Mouse (Mus musculus): Measurements from ENCODE around the gene Lrrc75a. TPM values are rescaled to one million over a fixed set of nuclear protein-coding genes. Genes with fewer than 3 reads are reported as not detected.
A peak's percentile ranks its signal among the peaks of the same experiment; 100 is the strongest.

Lrrc75a gene
- polyA plus RNA-seq, 1 experiment from 2014 or later = 16.2 TPM

DNA sequence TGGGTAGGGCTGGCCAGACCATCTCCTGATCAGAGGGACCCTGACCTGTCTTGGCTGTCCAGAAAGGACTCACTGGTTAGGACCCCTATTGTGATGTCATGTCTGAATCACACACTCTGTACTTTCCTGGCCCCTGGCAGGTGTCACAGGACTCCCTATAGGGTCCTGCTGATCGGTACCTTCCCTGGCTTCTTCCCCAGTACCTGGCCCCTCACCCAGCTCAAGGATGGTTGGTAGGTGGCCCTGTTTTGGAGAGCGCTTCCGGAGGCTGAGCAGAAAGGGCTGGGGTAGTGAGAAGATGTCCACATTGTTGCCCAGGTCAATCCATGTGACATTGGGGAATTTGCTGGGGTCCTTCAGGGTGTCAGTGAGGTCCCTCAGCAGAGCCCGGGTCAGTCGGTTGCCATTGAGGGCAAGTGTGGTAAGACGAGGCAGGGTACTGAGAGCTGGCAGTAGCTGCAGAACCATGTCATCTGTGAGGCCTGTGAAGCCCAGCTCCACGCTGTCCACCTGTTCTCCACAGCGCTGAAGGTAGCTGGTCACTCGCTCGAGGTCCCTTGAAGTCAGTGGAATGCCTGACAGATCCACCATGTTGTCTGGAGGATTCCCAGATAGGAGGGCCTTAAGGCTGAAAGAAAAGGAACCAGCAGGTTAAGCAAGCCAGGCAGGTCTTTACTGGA, 42.6 kb downstream of the Lrrc75a start:
- DNase-seq (ENCODE audit: low spot score) = peak; percentile 26
- WGBS = 43% methylated on average over 10 of the region's 10 CpGs
- H3K9me3 ChIP-seq (ENCODE audit: control insufficient read depth, low read length) = no peaks in the 10 kb centered on the region
- H3K9ac ChIP-seq (ENCODE audit: low read depth, low read length) = peak overlapping the region; percentile 20; the same call in 1 of the 2 replicates
- H3K36me3 ChIP-seq (ENCODE audit: control insufficient read depth, insufficient read depth, low read length) = peaks cover 18% of the 10 kb centered on the region
- H3K4me3 ChIP-seq (ENCODE audit: low read depth, low read length) = no peak overlapping the region
- no peaks in the 10 kb centered on the region for H3K27me3 ChIP-seq (ENCODE audit: control insufficient read depth, insufficient read depth, low read length)
- H3K4me2 ChIP-seq (replicated peaks; ENCODE audit: low read depth, low read length) = no peak overlapping the region
- ATAC-seq (ENCODE audit: low FRiP score) = no peak
- peak overlapping the region; percentile 8; the same call in 1 of the 2 replicates for H3K27ac ChIP-seq (ENCODE audit: low read depth, low read length)
- peaks cover 6% of the 10 kb centered on the region for H3K4me1 ChIP-seq (replicated peaks; ENCODE audit: control insufficient read depth, insufficient read depth, low read length)

- H3K9ac ChIP-seq (ENCODE audit: low read depth, low read length) = peak overlapping the region; percentile 98; the same call in 1 of the 2 replicates
- no peak overlapping the region; the same call in 1 of the 2 replicates for H3K4me2 ChIP-seq (replicated peaks; ENCODE audit: low read depth, low read length)
- no peaks in the 10 kb centered on the region for H3K9me3 ChIP-seq (ENCODE audit: control insufficient read depth, low read length)
- H3K4me1 ChIP-seq (replicated peaks; ENCODE audit: control insufficient read depth, insufficient read depth, low read length) = peaks cover 6% of the 10 kb centered on the region
- ATAC-seq (ENCODE audit: low FRiP score) (no peak), DNase-seq (ENCODE audit: low spot score) (peak; percentile 21)
- H3K36me3 ChIP-seq (ENCODE audit: control insufficient read depth, insufficient read depth, low read length) = peaks cover 18% of the 10 kb centered on the region
- H3K27me3 ChIP-seq (ENCODE audit: control insufficient read depth, insufficient read depth, low read length) = no peaks in the 10 kb centered on the region
- 0 out of 2 replicates have a peak overlapping the region, but pooled peaks have one; percentile 15 for H3K4me3 ChIP-seq (ENCODE audit: low read depth, low read length)
- no peak overlapping the region for H3K27ac ChIP-seq (ENCODE audit: low read depth, low read length)
- WGBS = 22% methylated on average over 3 of the region's 3 CpGs
Observed at GRCm38 (mm10) chr11:62604886-62605618, 43.3 kb downstream of the Lrrc75a start.

- H3K36me3 ChIP-seq (ENCODE audit: control insufficient read depth, insufficient read depth, low read length) = peaks cover 18% of the 10 kb centered on the region
- H3K4me1 ChIP-seq (replicated peaks; ENCODE audit: control insufficient read depth, insufficient read depth, low read length) = peaks cover 6% of the 10 kb centered on the region
- peak overlapping the region; percentile 74 for H3K4me2 ChIP-seq (replicated peaks; ENCODE audit: low read depth, low read length)
- peak overlapping the region; percentile 54; the same call in 1 of the 2 replicates for H3K27ac ChIP-seq (ENCODE audit: low read depth, low read length)
- ATAC-seq (ENCODE audit: low FRiP score) (no peak), DNase-seq (ENCODE audit: low spot score) (peak; percentile 23)
- H3K27me3 ChIP-seq (ENCODE audit: control insufficient read depth, insufficient read depth, low read length) = no peaks in the 10 kb centered on the region
- peak overlapping the region; percentile 98 for H3K9ac ChIP-seq (ENCODE audit: low read depth, low read length)
- H3K9me3 ChIP-seq (ENCODE audit: control insufficient read depth, low read length) = no peaks in the 10 kb centered on the region
- H3K4me3 ChIP-seq (ENCODE audit: low read depth, low read length) = peak overlapping the region; percentile 71
- WGBS = 21% methylated on average over 5 of the region's 5 CpGs
Observed at GRCm38 (mm10) chr11:62604123-62604706, 44.1 kb downstream of the Lrrc75a start.

GRCm38 (mm10) chr11:62603312-62604056, 44.8 kb downstream of the Lrrc75a start:
- H3K27me3 ChIP-seq (ENCODE audit: control insufficient read depth, insufficient read depth, low read length) = no peaks in the 10 kb centered on the region
- H3K9me3 ChIP-seq (ENCODE audit: control insufficient read depth, low read length) = no peaks in the 10 kb centered on the region
- WGBS = 2% methylated on average over 13 of the region's 13 CpGs
- H3K4me3 ChIP-seq (ENCODE audit: low read depth, low read length) = peak overlapping the region; percentile 71
- H3K36me3 ChIP-seq (ENCODE audit: control insufficient read depth, insufficient read depth, low read length) = peaks cover 16% of the 10 kb centered on the region
- H3K4me1 ChIP-seq (replicated peaks; ENCODE audit: control insufficient read depth, insufficient read depth, low read length) = peaks cover 6% of the 10 kb centered on the region
- H3K9ac ChIP-seq (ENCODE audit: low read depth, low read length) = peak overlapping the region; percentile 98
- H3K4me2 ChIP-seq (replicated peaks; ENCODE audit: low read depth, low read length) = peak overlapping the region; percentile 74
- DNase-seq (ENCODE audit: low spot score) (peak; percentile 41), ATAC-seq (ENCODE audit: low FRiP score) (no peak)
- peak overlapping the region; percentile 88 for H3K27ac ChIP-seq (ENCODE audit: low read depth, low read length)

DNA sequence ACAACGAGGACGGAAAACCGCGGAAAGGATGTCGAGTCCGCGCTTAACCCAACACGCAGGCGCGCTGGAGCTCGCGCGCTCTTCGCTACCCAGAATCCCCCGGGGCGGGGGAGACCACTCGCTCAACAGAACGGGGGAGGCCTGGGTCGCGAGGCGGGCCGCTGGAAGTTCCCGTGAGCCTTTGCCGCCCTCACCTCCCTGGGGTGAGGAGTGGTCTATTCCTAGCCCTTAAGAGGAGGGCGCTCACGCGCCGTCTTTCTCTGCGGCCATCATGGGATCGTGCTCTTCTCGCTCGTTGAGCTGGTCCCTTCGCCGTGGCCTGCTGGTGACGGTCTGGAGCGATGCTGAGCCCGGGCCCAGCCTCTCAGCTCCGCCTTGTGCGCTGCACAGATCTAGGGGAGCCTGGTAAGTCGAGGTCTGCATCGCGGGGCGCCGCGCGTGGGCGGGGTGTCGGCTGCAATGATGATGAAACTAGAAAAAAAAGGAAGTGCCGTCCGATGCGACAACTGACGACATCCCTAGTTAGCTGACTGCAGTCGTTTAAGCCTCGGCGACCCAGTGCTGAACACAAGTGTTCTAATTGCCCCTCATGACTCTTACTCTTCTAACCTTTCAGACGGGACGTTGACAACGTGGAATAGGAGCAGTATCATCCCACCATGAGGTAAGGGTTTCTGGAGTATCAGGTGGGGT, 45.6 kb downstream of the Lrrc75a start:
- H3K9me3 ChIP-seq (ENCODE audit: control insufficient read depth, low read length) = no peaks in the 10 kb centered on the region
- peaks cover 16% of the 10 kb centered on the region for H3K36me3 ChIP-seq (ENCODE audit: control insufficient read depth, insufficient read depth, low read length)
- peak overlapping the region; percentile 88 for H3K27ac ChIP-seq (ENCODE audit: low read depth, low read length)
- peak; percentile 97 for ATAC-seq (ENCODE audit: low FRiP score)
- H3K4me1 ChIP-seq (replicated peaks; ENCODE audit: control insufficient read depth, insufficient read depth, low read length) = peaks cover 6% of the 10 kb centered on the region
- peak overlapping the region; percentile 74 for H3K4me2 ChIP-seq (replicated peaks; ENCODE audit: low read depth, low read length)
- under 1% methylated on average over 58 of the region's 58 CpGs for WGBS
- no peaks in the 10 kb centered on the region for H3K27me3 ChIP-seq (ENCODE audit: control insufficient read depth, insufficient read depth, low read length)
- H3K4me3 ChIP-seq (ENCODE audit: low read depth, low read length) = peak overlapping the region; percentile 71
- peak; percentile 99 for DNase-seq (ENCODE audit: low spot score)
- H3K9ac ChIP-seq (ENCODE audit: low read depth, low read length) = peak overlapping the region; percentile 98

- H3K27ac ChIP-seq (ENCODE audit: low read depth, low read length) = peak overlapping the region; percentile 87
- peak overlapping the region; percentile 98 for H3K9ac ChIP-seq (ENCODE audit: low read depth, low read length)
- H3K27me3 ChIP-seq (ENCODE audit: control insufficient read depth, insufficient read depth, low read length) = no peaks in the 10 kb centered on the region
- H3K36me3 ChIP-seq (ENCODE audit: control insufficient read depth, insufficient read depth, low read length) = peaks cover 16% of the 10 kb centered on the region
- peak; percentile 59 for DNase-seq (ENCODE audit: low spot score)
- 0 out of 2 replicates have a peak, but pooled peaks have one; percentile 10 for ATAC-seq (ENCODE audit: low FRiP score)
- peaks cover 6% of the 10 kb centered on the region for H3K4me1 ChIP-seq (replicated peaks; ENCODE audit: control insufficient read depth, insufficient read depth, low read length)
- 13% methylated on average over 17 of the region's 17 CpGs for WGBS
- peak overlapping the region; percentile 71 for H3K4me3 ChIP-seq (ENCODE audit: low read depth, low read length)
- H3K4me2 ChIP-seq (replicated peaks; ENCODE audit: low read depth, low read length) = peak overlapping the region; percentile 74
- H3K9me3 ChIP-seq (ENCODE audit: control insufficient read depth, low read length) = no peaks in the 10 kb centered on the region
Observed at GRCm38 (mm10) chr11:62601732-62602618, 46.3 kb downstream of the Lrrc75a start.

DNA sequence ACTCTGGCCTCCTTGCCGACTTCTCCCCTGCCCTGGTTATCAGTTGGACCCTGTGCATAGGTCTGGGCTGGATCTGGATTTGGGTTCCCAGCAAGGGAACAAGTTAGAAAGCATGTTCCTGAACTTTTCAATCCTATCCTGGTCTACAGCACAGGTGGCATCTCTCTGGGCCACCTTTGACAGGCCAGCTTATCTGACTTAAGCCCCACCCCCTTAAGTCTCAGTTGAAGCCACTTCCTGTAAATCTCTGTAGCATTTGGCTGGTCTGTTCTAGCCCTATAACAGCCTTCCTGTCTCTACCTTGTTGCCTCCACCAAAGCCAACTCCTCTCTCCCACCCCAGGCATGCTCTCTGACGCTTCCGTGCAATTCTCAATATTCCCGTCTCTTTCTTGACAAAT, 49.8 kb downstream of the Lrrc75a start:
- H3K27me3 ChIP-seq (ENCODE audit: control insufficient read depth, insufficient read depth, low read length) = no peaks in the 10 kb centered on the region
- DNase-seq (ENCODE audit: low spot score) (no peak), ATAC-seq (ENCODE audit: low FRiP score) (no peak)
- no peaks in the 10 kb centered on the region for H3K36me3 ChIP-seq (ENCODE audit: control insufficient read depth, insufficient read depth, low read length)
- no peaks in the 10 kb centered on the region; the same call in 1 of the 2 replicates for H3K4me1 ChIP-seq (replicated peaks; ENCODE audit: control insufficient read depth, insufficient read depth, low read length)
- 87% methylated on average over 4 of the region's 4 CpGs for WGBS
- H3K27ac ChIP-seq (ENCODE audit: low read depth, low read length) = no peak overlapping the region
- no peak overlapping the region for H3K4me2 ChIP-seq (replicated peaks; ENCODE audit: low read depth, low read length)
- H3K9me3 ChIP-seq (ENCODE audit: control insufficient read depth, low read length) = no peaks in the 10 kb centered on the region
- no peak overlapping the region; the same call in 1 of the 2 replicates for H3K9ac ChIP-seq (ENCODE audit: low read depth, low read length)
- H3K4me3 ChIP-seq (ENCODE audit: low read depth, low read length) = no peak overlapping the region

Data from hindbrain, embryonic 11.5 days (tissue).